Mouse (Mus musculus): ENCODE results near the gene Lrrc39. TPM values are rescaled to one million over a fixed set of nuclear protein-coding genes. Genes with fewer than 3 reads are reported as not detected.
"Not testable (repeated sequence)": the region's sequence is repeated elsewhere in the genome, so short reads cannot be mapped to it uniquely, and the experiment has no call there.

Gene Lrrc39
- 10 to 100 TPM; 37.8 to 38.6 TPM for total RNA-seq (2021)
- long read RNA-seq, experiment 1, transcript Lrrc39-201 (9 exons, 3,087 nt), result major isoform, 51 of 72 reads
- long read RNA-seq, experiment 1, partial matches to known transcripts, result 5 of 72 reads
- long read RNA-seq, experiment 1, other reads (novel, unspliced or antisense), result 13 of 72 reads
- long read RNA-seq, experiment 2, transcript Lrrc39-201 (9 exons, 3,087 nt), result major isoform, 49 of 64 reads
- long read RNA-seq, experiment 2, partial matches to known transcripts, result 2 of 64 reads
- long read RNA-seq, experiment 2, other reads (novel, unspliced or antisense), result 12 of 64 reads

- no peak for DNase-seq (ENCODE audit: low spot score in 2 of 2)
Measured at GRCm38 (mm10) chr3:116562408-116563094, at the start of gene Lrrc39. Lrrc39 (plus strand) TSS chr3:116562973.

- DNase-seq (ENCODE audit: low spot score in 2 of 2), result no peak
Measured at GRCm38 (mm10) chr3:116520141-116520761, 42.5 kb upstream of the Lrrc39 start.

GRCm38 (mm10) chr3:116529741-116530140 is 33.0 kb upstream of the Lrrc39 start:
- no peak for DNase-seq (ENCODE audit: low spot score in 2 of 2)

- DNase-seq (ENCODE audit: low spot score in 2 of 2), result no peak
Measured at GRCm38 (mm10) chr3:116530826-116531225, 31.9 kb upstream of the Lrrc39 start.

- DNase-seq (ENCODE audit: low spot score in 2 of 2), result no peak
Measured at GRCm38 (mm10) chr3:116536428-116537199, 26.2 kb upstream of the Lrrc39 start.

GRCm38 (mm10) chr3:116537200-116537573 is 25.6 kb upstream of the Lrrc39 start:
- DNase-seq (ENCODE audit: low spot score in 2 of 2), result no peak

- no peak for DNase-seq (ENCODE audit: low spot score in 2 of 2)
Measured at GRCm38 (mm10) chr3:116542070-116542469, 20.7 kb upstream of the Lrrc39 start.

GRCm38 (mm10) chr3:116542532-116542931 is 20.2 kb upstream of the Lrrc39 start:
- no peak for DNase-seq (ENCODE audit: low spot score in 2 of 2)

GRCm38 (mm10) chr3:116547430-116547829 is 15.3 kb upstream of the Lrrc39 start:
- DNase-seq (ENCODE audit: low spot score in 2 of 2), result no peak

- DNase-seq (ENCODE audit: low spot score in 2 of 2), result no peak
Measured at GRCm38 (mm10) chr3:116551362-116551761, 11.4 kb upstream of the Lrrc39 start.

- not testable (repeated sequence) for DNase-seq (ENCODE audit: low spot score in 2 of 2)
Measured at GRCm38 (mm10) chr3:116561315-116561714, 1.5 kb upstream of the Lrrc39 start.

GRCm38 (mm10) chr3:116563095-116563492 is 321 bp downstream of the Lrrc39 start:
- no peak for DNase-seq (ENCODE audit: low spot score in 2 of 2)

GRCm38 (mm10) chr3:116570628-116571027 is 7.9 kb downstream of the Lrrc39 start:
- DNase-seq (ENCODE audit: low spot score in 2 of 2), result no peak

- no peak for DNase-seq (ENCODE audit: low spot score in 2 of 2)
Measured at GRCm38 (mm10) chr3:116577286-116577685, 14.5 kb downstream of the Lrrc39 start.

GRCm38 (mm10) chr3:116582201-116582600 is 19.4 kb downstream of the Lrrc39 start:
- no peak for DNase-seq (ENCODE audit: low spot score in 2 of 2)

- DNase-seq (ENCODE audit: low spot score in 2 of 2), result no peak
Measured at GRCm38 (mm10) chr3:116594076-116594727, 31.4 kb downstream of the Lrrc39 start.

GRCm38 (mm10) chr3:116594728-116595602 is 32.2 kb downstream of the Lrrc39 start, which contains the start of gene Sass6:
Sass6 (plus strand) TSS chr3:116594982.
- DNase-seq (ENCODE audit: low spot score in 2 of 2), result peak; percentile 97 to 100

- DNase-seq (ENCODE audit: low spot score in 2 of 2), result no peak
Measured at GRCm38 (mm10) chr3:116595603-116595991, 32.8 kb downstream of the Lrrc39 start.

GRCm38 (mm10) chr3:116599705-116600104 is 36.9 kb downstream of the Lrrc39 start:
- DNase-seq (ENCODE audit: low spot score in 2 of 2), result no peak

- DNase-seq (ENCODE audit: low spot score in 2 of 2), result no peak
Measured at GRCm38 (mm10) chr3:116601005-116601404, 38.2 kb downstream of the Lrrc39 start.

All from gastrocnemius, postnatal 4 days (tissue).